Mouse (Mus musculus) midbrain, embryonic 10.5 days (tissue): ENCODE data around the gene Rraga. TPM values are rescaled to one million over a fixed set of nuclear protein-coding genes. Genes with fewer than 3 reads are reported as not detected.

Experiments used
- DNase-seq: peaks from one replicate; pipeline ENCODE4 v3.0.0-alpha.2; 2017; ENCODE audit warnings: low spot score
- H3K27ac ChIP-seq: fragments of 300-500 bp; sonication (generic); replicated peaks from 2 replicates; pipeline ENCODE4 v1.5.1; 2016; ENCODE audit warnings: mild to moderate bottlenecking
- H3K27me3 ChIP-seq: fragments of 300-500 bp; sonication (generic); 2 replicates; pipeline ENCODE4 v1.6.1; 2016; ENCODE audit warnings: low read depth, mild to moderate bottlenecking; ENCODE audit not compliant: poor library complexity, severe bottlenecking
- H3K36me3 ChIP-seq: fragments of 300-500 bp; sonication (generic); 2 replicates; pipeline ENCODE4 v1.6.1; 2016; ENCODE audit warnings: mild to moderate bottlenecking, moderate library complexity
- H3K4me1 ChIP-seq: fragments of 300-500 bp; sonication (generic); 2 replicates; pipeline ENCODE4 v1.6.1; 2016
- H3K4me3 ChIP-seq: fragments of 300-500 bp; sonication (generic); 2 replicates; pipeline ENCODE4 v1.5.1; 2016; ENCODE audit warnings: mild to moderate bottlenecking, moderate library complexity
- H3K9me3 ChIP-seq: fragments of 300-500 bp; sonication (generic); replicated peaks from 2 replicates; pipeline ENCODE4 v1.6.1; 2016; ENCODE audit warnings: mild to moderate bottlenecking
- WGBS: fragments of 180-500 bp; shearing (Covaris S2); methylation state at CpG from one replicate; pipeline ENCODE4 v1.1.7; 2016; 5-methylcytosine and 5-hydroxymethylcytosine counted together
- polyA plus RNA-seq: library from polyadenylated mRNA; unstranded; fragments of >200 nt; fragmentation: Nextera tagmentation; extraction: Ambion mirVana; gene quantifications from 2 replicates; pipeline ENCODE4 v1.2.1, GENCODE M21; 2016

Rraga gene
- polyA plus RNA-seq, 1 experiment from 2014 or later, result 62.5 TPM

DNA sequence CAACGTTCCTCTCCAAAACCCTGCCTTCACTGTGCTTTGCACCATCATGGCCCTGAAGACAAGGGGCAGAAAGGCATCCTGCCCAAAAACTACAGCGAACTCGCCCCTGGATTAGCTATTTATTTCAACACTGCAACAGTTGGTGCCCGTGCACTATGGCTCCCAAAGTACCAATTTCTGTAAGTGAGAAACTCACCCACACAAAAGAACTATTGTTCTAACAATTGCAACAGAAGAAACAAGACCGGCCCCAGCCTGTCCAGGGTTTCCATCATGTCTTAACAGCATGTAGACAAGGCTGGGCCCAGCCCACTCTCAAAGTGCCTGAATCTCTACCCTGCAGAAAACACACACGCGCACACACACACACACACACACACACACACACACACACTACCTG, 18.1 kb upstream of the Rraga start:
- Histone ChIP-seq H3K4me1 (no peaks in the 10 kb centered on the region), H3K27me3 (no peaks in the 10 kb centered on the region), H3K27ac (no peak overlapping the region), H3K36me3 (no peaks in the 10 kb centered on the region), H3K9me3 (no peaks in the 10 kb centered on the region), H3K4me3 (no peak overlapping the region)
- 77% methylated on average over 7 of the region's 7 CpGs for WGBS
- no peak for DNase-seq

DNA sequence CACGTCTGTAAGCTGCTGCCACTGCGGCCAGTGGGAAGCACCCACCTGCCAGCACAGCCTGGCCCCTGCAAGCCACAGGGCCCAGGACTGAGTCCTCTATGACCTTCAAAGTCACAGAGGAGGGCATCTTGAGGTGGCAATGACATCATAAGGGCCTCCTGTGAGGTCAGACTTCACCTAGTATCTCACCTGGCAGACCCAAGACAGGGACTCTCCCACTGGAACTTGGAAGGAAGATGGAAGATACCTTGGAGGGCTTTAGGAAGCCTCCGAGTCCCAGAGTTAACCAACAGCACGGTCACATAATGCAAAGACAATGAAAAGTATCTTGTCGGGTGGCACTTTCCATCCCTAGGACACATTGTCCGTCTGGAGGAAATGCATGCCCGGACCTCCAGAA, 17.2 kb upstream of the Rraga start, which contains the start of gene Saxo1:
Gene Saxo1, minus strand, starts transcription at position 101 of the 400 bp plus-strand sequence.
- Histone ChIP-seq H3K4me1 (no peaks in the 10 kb centered on the region), H3K27me3 (no peaks in the 10 kb centered on the region), H3K27ac (no peak within 1 kb of the TSS), H3K9me3 (no peaks in the 10 kb centered on the region), H3K4me3 (no peak within 1 kb of the TSS), H3K36me3 (no peaks in the 10 kb centered on the region)
- no peak for DNase-seq
- WGBS, result 92% methylated on average over 7 of the region's 7 CpGs

DNA sequence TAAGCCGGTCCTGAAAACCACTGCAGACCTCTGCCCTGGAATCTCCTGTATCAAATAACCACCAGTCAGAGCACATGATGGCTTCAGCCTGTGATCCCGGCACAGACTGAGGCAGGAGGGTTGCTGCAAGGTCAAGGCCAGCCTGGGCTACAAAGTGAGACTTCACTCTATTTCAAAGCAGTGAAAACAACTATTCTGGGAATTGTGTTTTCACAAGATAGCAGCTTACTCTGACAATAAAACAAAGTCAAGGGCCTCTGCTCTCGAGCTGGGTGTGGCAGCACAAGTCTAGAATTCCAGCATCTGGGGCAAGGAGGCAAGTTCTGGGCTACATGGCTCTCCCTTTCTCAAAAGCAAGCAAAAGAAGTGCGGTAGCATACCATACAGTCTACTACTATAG, 16.5 kb upstream of the Rraga start:
- no peak for DNase-seq
- H3K27ac ChIP-seq, result no peak overlapping the region
- no peaks in the 10 kb centered on the region for H3K4me1 ChIP-seq
- 86% methylated on average over 4 of the region's 4 CpGs for WGBS
- H3K36me3 ChIP-seq, result no peaks in the 10 kb centered on the region
- H3K9me3 ChIP-seq, result no peaks in the 10 kb centered on the region
- no peak overlapping the region for H3K4me3 ChIP-seq
- no peaks in the 10 kb centered on the region for H3K27me3 ChIP-seq

- Histone ChIP-seq H3K4me3 (no peak overlapping the region), H3K27me3 (no peaks in the 10 kb centered on the region), H3K4me1 (no peaks in the 10 kb centered on the region), H3K9me3 (no peaks in the 10 kb centered on the region), H3K27ac (no peak overlapping the region), H3K36me3 (no peaks in the 10 kb centered on the region)
- DNase-seq, result no peak
- WGBS, result 95% methylated on average over 3 of the region's 3 CpGs
Observed at GRCm38 (mm10) chr4:86561061-86561460, 14.4 kb upstream of the Rraga start.

DNA sequence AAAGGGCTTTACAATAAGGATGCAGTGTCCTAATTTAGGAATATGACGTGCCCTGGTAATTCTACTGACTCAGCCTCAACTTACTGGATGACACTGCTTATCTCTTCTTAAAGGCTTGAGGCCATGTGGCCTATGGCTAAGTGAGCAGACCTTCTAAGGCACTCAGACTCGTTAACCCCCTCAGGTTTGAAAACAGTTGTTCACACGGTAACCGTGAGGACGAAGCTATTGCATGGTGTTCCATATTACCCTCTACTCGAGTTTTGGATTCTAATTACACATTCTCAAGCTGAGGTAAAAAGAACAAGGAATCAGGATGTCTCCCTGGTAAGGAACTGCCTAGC, 557 bp upstream of the Rraga start:
- Histone ChIP-seq H3K27me3 (no peaks in the 10 kb centered on the region), H3K9me3 (no peaks in the 10 kb centered on the region), H3K4me3 (peak overlapping the region; percentile 92), H3K27ac (peak overlapping the region; percentile 92), H3K36me3 (peaks cover 12% of the 10 kb centered on the region), H3K4me1 (peaks cover 29% of the 10 kb centered on the region)
- 19% methylated on average over 6 of the region's 6 CpGs for WGBS
- DNase-seq, result no peak

GRCm38 (mm10) chr4:86576120-86576541, 663 bp downstream of the Rraga start:
- H3K36me3 ChIP-seq, result peaks cover 23% of the 10 kb centered on the region
- no peaks in the 10 kb centered on the region for H3K9me3 ChIP-seq
- peaks cover 29% of the 10 kb centered on the region for H3K4me1 ChIP-seq
- WGBS, result under 1% methylated on average over 20 of the region's 20 CpGs
- DNase-seq, result peak; percentile 57
- H3K4me3 ChIP-seq, result peak overlapping the region; percentile 92
- H3K27ac ChIP-seq, result peak overlapping the region; percentile 92
- H3K27me3 ChIP-seq, result no peaks in the 10 kb centered on the region

DNA sequence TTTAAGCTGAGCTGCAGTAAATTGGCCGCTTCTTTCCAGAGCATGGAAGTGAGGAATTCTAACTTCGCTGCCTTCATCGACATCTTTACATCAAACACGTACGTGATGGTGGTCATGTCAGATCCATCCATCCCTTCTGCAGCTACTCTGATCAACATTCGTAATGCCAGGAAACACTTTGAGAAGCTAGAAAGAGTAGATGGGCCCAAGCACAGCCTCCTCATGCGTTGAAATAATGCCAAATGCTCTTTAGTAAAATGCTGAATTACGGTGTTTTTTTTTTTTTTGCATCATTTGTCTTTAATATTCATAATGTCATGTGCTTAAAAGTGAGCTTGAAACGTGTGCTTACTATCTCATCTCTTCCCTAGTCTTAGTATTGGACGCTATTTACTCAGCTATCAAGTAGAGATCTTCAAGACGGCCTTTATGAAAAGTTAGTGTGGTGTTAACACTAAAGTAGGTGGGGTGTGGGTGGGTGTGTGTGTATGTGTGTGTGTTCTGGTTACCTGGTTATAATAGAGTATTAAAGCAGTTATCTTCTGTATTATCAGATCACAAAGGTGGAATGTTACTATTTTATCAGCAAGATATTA, 1.3 kb downstream of the Rraga start:
- no peaks in the 10 kb centered on the region for H3K27me3 ChIP-seq
- H3K4me1 ChIP-seq, result peaks cover 29% of the 10 kb centered on the region
- H3K36me3 ChIP-seq, result peaks cover 27% of the 10 kb centered on the region
- H3K27ac ChIP-seq, result peak overlapping the region; percentile 92
- H3K9me3 ChIP-seq, result no peaks in the 10 kb centered on the region
- WGBS, result 12% methylated on average over 11 of the region's 11 CpGs
- no peak for DNase-seq
- H3K4me3 ChIP-seq, result peak overlapping the region; percentile 92

DNA sequence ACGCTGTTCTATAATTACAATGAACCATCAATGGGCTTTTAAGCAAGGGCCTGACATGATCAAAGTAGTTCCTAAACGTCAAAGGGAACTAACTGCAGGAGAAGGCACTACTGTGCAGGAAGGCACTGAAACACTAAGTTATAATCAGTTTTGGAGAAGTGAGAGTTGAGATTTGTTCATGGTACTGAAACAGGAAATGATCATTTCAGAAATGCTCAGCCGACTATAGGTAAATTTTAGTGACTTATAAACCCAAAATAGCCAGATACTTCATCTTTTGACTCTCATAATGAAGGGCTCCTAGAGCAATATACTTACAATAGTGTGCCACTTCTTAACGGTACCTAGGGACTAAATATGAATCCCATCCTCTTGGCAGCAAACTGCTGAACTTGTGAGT, 4.6 kb downstream of the Rraga start:
- Histone ChIP-seq H3K36me3 (peaks cover 60% of the 10 kb centered on the region), H3K4me3 (no peak overlapping the region), H3K9me3 (no peaks in the 10 kb centered on the region), H3K4me1 (peaks cover 23% of the 10 kb centered on the region), H3K27ac (no peak overlapping the region), H3K27me3 (no peaks in the 10 kb centered on the region)
- DNase-seq, result no peak
- 75% methylated on average over 4 of the region's 4 CpGs for WGBS

DNA sequence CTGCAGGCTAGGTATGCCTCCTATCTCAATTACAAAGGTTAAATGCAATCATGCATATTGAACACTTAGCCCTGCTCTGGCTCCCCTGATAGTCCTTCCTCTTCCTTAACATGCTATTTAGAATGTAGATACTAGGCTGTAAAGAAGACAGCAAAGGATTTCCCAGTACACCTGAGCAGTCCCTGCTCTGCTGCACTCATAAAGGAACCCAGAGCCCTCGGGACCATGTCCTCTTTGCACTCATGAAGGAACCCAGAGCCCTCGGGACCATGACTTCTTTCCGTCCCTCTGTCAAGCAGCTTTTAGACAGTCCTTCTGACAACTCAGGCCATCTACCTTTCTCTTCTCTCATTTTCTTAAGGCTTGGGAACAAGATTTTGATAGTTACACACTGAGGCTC, 5.1 kb downstream of the Rraga start:
- Histone ChIP-seq H3K9me3 (no peaks in the 10 kb centered on the region), H3K36me3 (peaks cover 66% of the 10 kb centered on the region), H3K4me1 (peaks cover 22% of the 10 kb centered on the region), H3K27me3 (no peaks in the 10 kb centered on the region), H3K4me3 (no peak overlapping the region), H3K27ac (no peak overlapping the region)
- no peak for DNase-seq
- 89% methylated on average over 3 of the region's 3 CpGs for WGBS

- Histone ChIP-seq H3K27me3 (no peaks in the 10 kb centered on the region), H3K4me1 (no peaks in the 10 kb centered on the region), H3K36me3 (peaks cover 96% of the 10 kb centered on the region), H3K27ac (no peak overlapping the region), H3K4me3 (no peak overlapping the region), H3K9me3 (no peaks in the 10 kb centered on the region)
- 85% methylated on average over 3 of the region's 3 CpGs for WGBS
- no peak for DNase-seq
Observed at GRCm38 (mm10) chr4:86588236-86588635, 12.8 kb downstream of the Rraga start.

GRCm38 (mm10) chr4:86591304-86591703, 15.8 kb downstream of the Rraga start:
- H3K9me3 ChIP-seq, result no peaks in the 10 kb centered on the region
- DNase-seq, result no peak
- 85% methylated on average over 2 of the region's 2 CpGs for WGBS
- H3K4me1 ChIP-seq, result no peaks in the 10 kb centered on the region
- no peaks in the 10 kb centered on the region for H3K27me3 ChIP-seq
- H3K36me3 ChIP-seq, result peaks cover 93% of the 10 kb centered on the region
- H3K4me3 ChIP-seq, result no peak overlapping the region
- no peak overlapping the region for H3K27ac ChIP-seq

DNA sequence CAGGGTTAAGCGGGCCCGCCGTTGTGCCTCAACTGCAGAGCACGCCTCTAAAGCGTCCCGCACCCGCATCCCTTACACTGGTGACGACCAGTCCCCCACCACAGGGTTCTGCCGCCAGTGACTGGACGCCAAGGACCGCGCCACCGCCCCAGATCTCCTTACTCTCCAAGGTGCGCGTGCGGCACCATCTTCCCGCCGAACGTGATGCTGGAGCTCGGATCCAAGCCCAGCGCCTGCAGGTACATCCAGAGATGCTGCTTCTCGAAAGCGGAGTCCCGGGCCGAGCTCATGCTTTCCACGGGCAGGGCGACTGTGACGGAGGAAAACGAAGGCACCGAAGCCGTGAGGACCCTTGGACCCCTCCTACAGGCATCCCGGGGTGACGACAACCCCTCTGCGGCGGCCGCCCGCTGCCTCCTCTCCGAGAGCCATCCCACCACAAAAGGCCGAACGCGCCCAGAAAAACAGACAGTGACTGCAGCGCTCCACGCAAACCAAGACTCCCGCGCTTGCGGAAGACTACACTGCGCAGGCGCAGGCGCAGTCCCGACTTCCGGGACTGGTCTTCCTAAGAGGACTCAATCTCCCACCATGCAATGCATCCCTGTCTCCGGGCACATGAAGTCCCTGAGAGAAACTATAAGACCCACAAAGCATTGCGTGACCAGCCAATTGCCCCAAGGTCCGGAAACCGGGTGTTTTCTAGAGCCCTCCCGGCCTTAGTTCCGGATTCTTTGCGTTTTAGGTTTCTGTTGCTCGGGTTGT, 36.2 kb downstream of the Rraga start, which contains the start of gene Haus6:
Gene Haus6, minus strand, starts transcription at position 532 of the 765 bp plus-strand sequence.
- Histone ChIP-seq H3K27me3 (no peaks in the 10 kb centered on the region), H3K4me3 (peak within 1 kb of the TSS; percentile 92), H3K27ac (peak within 1 kb of the TSS; percentile 92), H3K36me3 (peaks cover 29% of the 10 kb centered on the region), H3K9me3 (no peaks in the 10 kb centered on the region), H3K4me1 (peaks cover 27% of the 10 kb centered on the region)
- WGBS, result under 1% methylated on average over 59 of the region's 59 CpGs
- DNase-seq, result peak; percentile 93

- Histone ChIP-seq H3K4me3 (peak overlapping the region; percentile 92), H3K36me3 (peaks cover 23% of the 10 kb centered on the region), H3K4me1 (peaks cover 27% of the 10 kb centered on the region), H3K27me3 (no peaks in the 10 kb centered on the region), H3K27ac (peak overlapping the region; percentile 92), H3K9me3 (no peaks in the 10 kb centered on the region)
- no peak for DNase-seq
- WGBS, result 35% methylated on average over 8 of the region's 8 CpGs
Observed at GRCm38 (mm10) chr4:86612289-86612620, 36.8 kb downstream of the Rraga start.
